Mouse (Mus musculus) ES-E14 (cell line): ENCODE data around the gene Tmem44. TPM values are rescaled to one million over a fixed set of nuclear protein-coding genes. Genes with fewer than 3 reads are reported as not detected.

Experiments
- DNase-seq: peaks from one replicate; pipeline ENCODE4 v3.0.0-alpha.2; 2013; ENCODE audit warnings: low read depth, low spot score
- H3K27ac ChIP-seq: 2 replicates; pipeline ENCODE4 v1.5.1; 2012; ENCODE audit warnings: low read depth, mild to moderate bottlenecking, low read length, moderate library complexity, mixed read lengths; ENCODE audit not compliant: poor library complexity, insufficient read depth, severe bottlenecking
- H3K36me3 ChIP-seq: 2 replicates; pipeline ENCODE4 v1.6.1; 2012; ENCODE audit warnings: mild to moderate bottlenecking, low read length, moderate library complexity, mixed read lengths; ENCODE audit not compliant: control insufficient read depth, poor library complexity, insufficient read depth, severe bottlenecking
- H3K4me1 ChIP-seq, 2 experiments: fragments of 150-350 bp in 1 of 2; sonication (generic) in 1 of 2; 2 replicates each; pipeline ENCODE4 v1.6.1; 2012; ENCODE audit warnings: low read length in 2 of 2, mild to moderate bottlenecking in 1 of 2, mixed read lengths in 1 of 2; ENCODE audit not compliant: control insufficient read depth in 2 of 2, insufficient read depth in 2 of 2, poor library complexity in 1 of 2
- H3K4me3 ChIP-seq, 2 experiments: fragments of 150-350 bp in 1 of 2; sonication (generic) in 1 of 2; 2 replicates each; pipeline ENCODE4 v1.5.1; 2012; ENCODE audit warnings: low read length in 2 of 2, low read depth in 1 of 2, mild to moderate bottlenecking in 1 of 2, mixed read lengths in 1 of 2; ENCODE audit not compliant: insufficient read depth in 1 of 2, poor library complexity in 1 of 2, severe bottlenecking in 1 of 2
- H3K9ac ChIP-seq: 2 replicates; pipeline ENCODE4 v1.6.1; 2012; ENCODE audit warnings: low read depth, mild to moderate bottlenecking, low read length, mixed read lengths; ENCODE audit not compliant: poor library complexity, insufficient read depth, severe bottlenecking
- H3K9me3 ChIP-seq: fragments of 150-350 bp; sonication (generic); 2 replicates; pipeline ENCODE4 v1.6.1; 2012; ENCODE audit warnings: low read depth, mild to moderate bottlenecking, low read length; ENCODE audit not compliant: control insufficient read depth, insufficient read depth
- CHD2 ChIP-seq: IDR thresholded peaks from 2 replicates; pipeline ENCODE4 v1.6.1; 2014; ENCODE audit warnings: mild to moderate bottlenecking, low read depth, low read length, inconsistent platforms
- HCFC1 ChIP-seq: IDR thresholded peaks from 2 replicates; pipeline ENCODE4 v1.6.1; 2012; ENCODE audit warnings: low read length, inconsistent platforms, borderline replicate concordance; ENCODE audit not compliant: insufficient read depth
- MAFK ChIP-seq: IDR thresholded peaks from 2 replicates; pipeline ENCODE4 v1.6.1; 2014; ENCODE audit warnings: mild to moderate bottlenecking, low read depth, low read length, inconsistent platforms; ENCODE audit not compliant: insufficient read depth
- ZC3H11A ChIP-seq: IDR thresholded peaks from 2 replicates; pipeline ENCODE4 v1.6.1; 2012; ENCODE audit warnings: low read depth, mild to moderate bottlenecking, inconsistent platforms, low read length, borderline replicate concordance
- ZNF384 ChIP-seq: IDR thresholded peaks from 2 replicates; pipeline ENCODE4 v1.6.1; 2012; ENCODE audit warnings: low read depth, low read length, inconsistent platforms
- in situ Hi-C, 2 experiments: fragments of 600-800 bp; cut with MboI; formaldehyde crosslinking; loops; one replicate each; pipeline ENCODE4 v1.15.1; 2025; ENCODE audit warnings: low sequenced_read_pairs in 2 of 2, inconsistent platforms in 1 of 2; ENCODE audit not compliant: unreplicated experiment in 2 of 2
- total RNA-seq: library from RNA; depleted of rRNA; stranded (reverse); fragments of 300-350 nt; gene quantifications from 2 replicates; pipeline ENCODE4 v1.2.3, GENCODE M21; 2012

Tmem44 gene
- total RNA-seq, 1 experiment = 4.2 TPM

DNA sequence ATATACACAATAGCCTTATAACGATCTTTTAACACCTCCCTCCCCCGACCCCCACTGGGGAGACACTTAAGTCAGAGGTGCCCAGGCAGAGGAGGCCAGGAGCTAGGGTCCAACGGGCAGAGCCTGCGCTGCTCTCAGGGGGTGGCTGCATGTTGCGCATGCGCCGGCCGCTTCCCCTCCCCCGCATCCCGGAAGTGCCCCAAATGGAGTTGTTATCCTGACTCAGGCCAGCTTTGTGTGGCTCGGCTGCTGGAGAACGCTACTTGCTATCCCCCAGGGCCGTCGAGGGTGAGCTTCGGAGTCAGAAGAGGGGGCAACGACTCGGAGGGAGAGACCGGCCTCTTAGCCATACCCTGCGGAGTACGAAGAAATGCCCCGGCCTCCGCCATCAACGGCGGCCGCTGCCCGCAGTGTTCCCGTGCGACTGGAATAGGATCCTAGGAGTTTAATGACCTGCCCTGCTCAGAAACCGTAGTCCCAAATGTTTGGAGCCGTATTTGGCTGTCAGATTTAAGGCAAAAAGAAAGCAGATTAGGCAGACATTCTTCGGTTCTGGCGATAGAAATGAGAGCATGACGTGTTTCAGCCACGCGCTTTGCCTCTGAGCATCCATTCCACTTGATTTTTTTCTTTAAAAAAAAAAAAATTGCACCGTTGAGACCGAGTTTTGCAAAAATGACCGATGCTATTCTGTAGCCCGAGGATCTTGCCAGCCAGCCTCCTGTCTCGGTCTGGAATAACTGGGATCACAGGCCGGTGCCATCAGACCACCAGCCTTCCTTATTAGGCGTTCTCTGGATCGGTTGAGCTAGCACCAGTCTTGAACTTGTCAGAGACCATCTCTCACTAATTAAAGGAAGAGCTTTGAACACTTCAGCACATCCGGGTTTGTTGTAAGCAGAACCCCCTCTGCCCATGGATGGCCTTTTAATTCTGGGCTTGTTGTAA is 39.9 kb downstream of the Tmem44 start:
- Histone ChIP-seq H3K4me3 (peak overlapping the region; percentile 75 to 81), H3K9ac (peak overlapping the region; percentile 85), H3K27ac (peak overlapping the region; percentile 41), H3K36me3 (no peaks in the 10 kb centered on the region), H3K4me1 (peaks cover 7 to 18% of the 10 kb centered on the region in 2 experiments; a peak in 3 of 4 replicates), H3K9me3 (no peaks in the 10 kb centered on the region)
- no peak for TF ChIP-seq HCFC1
- peak; percentile 68; the same call in 1 of the 2 replicates for TF ChIP-seq MAFK
- in situ Hi-C loops = loop anchor here (5.0 to 10.0 kb wide), 2 partner anchors 118 to 256 kb away; no protein-coding TSS in a partner anchor
- peak; percentile 66 for DNase-seq

GRCm38 (mm10) chr16:30510091-30510490 is 40.6 kb downstream of the Tmem44 start:
- Histone ChIP-seq H3K36me3 (no peaks in the 10 kb centered on the region), H3K27ac (no peak overlapping the region), H3K9ac (no peak overlapping the region), H3K9me3 (no peaks in the 10 kb centered on the region), H3K4me3 (peak overlapping the region; percentile 75 to 81; a peak in 3 of 4 replicates), H3K4me1 (peaks cover 7 to 18% of the 10 kb centered on the region in 2 experiments; a peak in 3 of 4 replicates)
- no peak for DNase-seq
- no peak for TF ChIP-seq CHD2
- no peak for TF ChIP-seq ZNF384
- TF ChIP-seq ZC3H11A = no peak
- no peak for TF ChIP-seq HCFC1
- TF ChIP-seq MAFK = no peak
- in situ Hi-C loops = loop anchor here (5.0 to 10.0 kb wide), 2 partner anchors 118 to 255 kb away; no protein-coding TSS in a partner anchor

DNA sequence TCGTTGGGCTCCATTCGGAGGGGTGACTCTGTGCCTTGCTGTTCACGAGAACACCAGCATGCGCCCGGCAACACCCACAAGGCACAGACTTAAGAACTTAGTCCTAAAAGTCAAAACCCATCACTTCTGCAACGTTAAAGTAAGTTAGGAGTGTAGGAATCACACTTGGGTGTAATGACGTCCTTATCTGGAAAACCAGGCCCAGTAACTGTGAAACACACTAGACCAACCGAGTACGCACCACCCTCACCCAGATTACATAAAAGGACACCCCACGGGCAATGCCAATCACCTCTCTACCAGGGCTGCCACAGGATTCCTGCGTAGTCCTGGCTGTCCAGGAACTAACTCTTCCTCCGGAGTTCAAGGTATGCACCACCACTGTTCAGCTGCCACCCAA is 41.3 kb downstream of the Tmem44 start:
- Histone ChIP-seq H3K4me3 (no peak overlapping the region), H3K9me3 (no peaks in the 10 kb centered on the region), H3K27ac (no peak overlapping the region), H3K36me3 (no peaks in the 10 kb centered on the region), H3K9ac (no peak overlapping the region), H3K4me1 (peaks cover 7 to 18% of the 10 kb centered on the region in 2 experiments; a peak in 3 of 4 replicates)
- no peak for DNase-seq
- TF ChIP-seq HCFC1 = no peak
- TF ChIP-seq ZC3H11A = no peak
- no peak for TF ChIP-seq MAFK
- TF ChIP-seq ZNF384 = no peak
- TF ChIP-seq CHD2 = no peak
- in situ Hi-C loops = no loop called here

DNA sequence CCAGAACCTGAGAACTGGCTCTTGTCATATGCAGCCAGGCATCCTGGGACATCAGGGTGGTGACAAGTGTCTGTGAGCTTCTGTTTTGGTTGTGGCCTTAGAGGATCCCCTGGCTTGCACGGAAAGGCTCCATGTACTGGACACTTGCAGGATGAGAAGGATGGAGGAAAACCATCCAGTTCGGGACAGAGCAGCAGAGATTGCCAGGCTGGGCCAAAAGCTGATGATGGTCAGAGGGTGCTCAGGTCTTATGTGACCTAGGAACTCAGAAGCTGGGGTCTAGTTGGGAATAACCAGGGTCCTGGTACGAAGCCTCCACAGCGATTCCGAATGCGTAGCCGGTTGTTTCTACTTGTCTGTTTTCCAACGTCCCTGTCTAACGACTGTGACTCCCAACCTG is 41.9 kb downstream of the Tmem44 start:
- peaks cover 7 to 18% of the 10 kb centered on the region in 2 experiments; a peak in 3 of 4 replicates for H3K4me1 ChIP-seq
- no peak for TF ChIP-seq MAFK
- in situ Hi-C loops = no loop called here

DNA sequence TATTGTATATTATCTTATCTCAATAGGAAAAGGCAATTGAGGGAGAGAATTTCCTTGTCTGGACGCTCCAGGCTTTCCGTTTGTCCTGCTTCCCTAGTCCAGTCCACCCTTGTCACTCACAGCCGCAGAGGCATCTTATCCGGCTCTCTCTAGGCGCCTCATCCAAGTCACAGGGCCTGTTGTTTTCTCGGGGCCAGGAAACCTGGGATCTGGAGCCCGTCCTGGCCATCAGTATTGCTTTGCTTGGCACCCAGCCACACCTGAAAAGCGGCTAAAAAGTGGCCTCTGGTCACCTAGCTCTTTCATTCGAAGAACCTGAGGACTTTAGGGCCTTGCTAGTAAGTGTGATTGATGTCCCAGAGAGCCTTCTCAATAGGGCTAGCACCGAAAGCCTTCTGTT is 43.5 kb downstream of the Tmem44 start:
- Histone ChIP-seq H3K4me1 (peaks cover 1 to 6% of the 10 kb centered on the region in 2 experiments; a peak in 1 of 4 replicates), H3K9ac (no peak overlapping the region), H3K9me3 (no peaks in the 10 kb centered on the region), H3K4me3 (no peak overlapping the region), H3K36me3 (no peaks in the 10 kb centered on the region), H3K27ac (no peak overlapping the region)
- TF ChIP-seq ZNF384 (no peak), HCFC1 (no peak), CHD2 (no peak), MAFK (no peak), ZC3H11A (no peak)
- in situ Hi-C loops = no loop called here
- no peak for DNase-seq

More for the DNA sequence above, 41.9 kb downstream of the Tmem44 start:
- H3K36me3 ChIP-seq = no peaks in the 10 kb centered on the region
- H3K27ac ChIP-seq = no peak overlapping the region
- no peak overlapping the region for H3K9ac ChIP-seq
- H3K4me3 ChIP-seq = no peak overlapping the region
- DNase-seq = no peak
- no peaks in the 10 kb centered on the region for H3K9me3 ChIP-seq
